Mouse (Mus musculus) megakaryocyte, embryonic 14.5 days (primary cell): Measurements from ENCODE around the gene Mavs. TPM values are rescaled to one million over a fixed set of nuclear protein-coding genes. Genes with fewer than 3 reads are reported as not detected.

Experiments
- H3K27me3 ChIP-seq: replicated peaks from 2 replicates; pipeline ENCODE3; 2012; ENCODE audit warnings: inconsistent platforms
- H3K36me3 ChIP-seq: replicated peaks from 2 replicates; pipeline ENCODE3; 2012; ENCODE audit warnings: low read length, inconsistent platforms, mixed read lengths
- H3K4me1 ChIP-seq: 2 replicates; pipeline ENCODE4 v1.6.1; 2012; ENCODE audit warnings: inconsistent platforms
- H3K4me3 ChIP-seq: replicated peaks from 2 replicates; pipeline ENCODE3; 2012; ENCODE audit warnings: moderate library complexity, mild to moderate bottlenecking, inconsistent platforms
- H3K9me3 ChIP-seq: 2 replicates; pipeline ENCODE4 v1.6.1; 2012; ENCODE audit warnings: inconsistent platforms
- FLI1 ChIP-seq: IDR thresholded peaks from 2 replicates; pipeline ENCODE4 v1.6.1; 2012; ENCODE audit warnings: low read length, inconsistent platforms, mixed read lengths
- GATA1 ChIP-seq: IDR thresholded peaks from 3 replicates; pipeline ENCODE4 v1.6.1; 2012; ENCODE audit warnings: mixed read lengths, low read length, inconsistent platforms, borderline replicate concordance
- polyA plus RNA-seq: library from polyadenylated mRNA; stranded (reverse); fragments of >175 nt; gene quantifications from 2 replicates; pipeline ENCODE4 v1.2.3, GENCODE M21; 2012; ENCODE audit warnings: low replicate concordance; ENCODE audit not compliant: insufficient read depth

Mavs gene
- polyA plus RNA-seq = 12.8 and 15.6 TPM in 2 replicates

GRCm38 (mm10) chr2:131233307-131234126 is at the start of gene Mavs:
TSS of gene Mavs (plus strand) at chr2:131234063.
- Histone ChIP-seq H3K36me3 (peaks cover 36% of the 10 kb centered on the region), H3K9me3 (no peaks in the 10 kb centered on the region), H3K27me3 (no peaks in the 10 kb centered on the region), H3K4me1 (peaks cover 85% of the 10 kb centered on the region), H3K4me3 (peak within 1 kb of the TSS; percentile 97)
- TF ChIP-seq FLI1 (no peak), GATA1 (no peak)

- no peaks in the 10 kb centered on the region for H3K9me3 ChIP-seq
- no peaks in the 10 kb centered on the region for H3K27me3 ChIP-seq
- peaks cover 54% of the 10 kb centered on the region for H3K4me1 ChIP-seq
- peaks cover 29% of the 10 kb centered on the region for H3K36me3 ChIP-seq
- peak overlapping the region; percentile 97 for H3K4me3 ChIP-seq
- TF ChIP-seq FLI1 (no peak), GATA1 (no peak)
These were observed 47.5 kb upstream of the Mavs start for GRCm38 (mm10) chr2:131186343-131186742.

GRCm38 (mm10) chr2:131186771-131187601 is 46.9 kb upstream of the Mavs start, which contains the start of the genes Cdc25b and Spef1:
TSS of gene Cdc25b (plus strand) at chr2:131186949.
TSS of gene Spef1 (minus strand) at chr2:131187282.
- TF ChIP-seq FLI1 (no peak), GATA1 (no peak)
- Histone ChIP-seq H3K9me3 (no peaks in the 10 kb centered on the region), H3K4me3 (peak within 1 kb of the TSS; percentile 97), H3K36me3 (peaks cover 36% of the 10 kb centered on the region), H3K27me3 (no peaks in the 10 kb centered on the region), H3K4me1 (peaks cover 55% of the 10 kb centered on the region)

GRCm38 (mm10) chr2:131187602-131187922 is 46.3 kb upstream of the Mavs start:
- Histone ChIP-seq H3K9me3 (no peaks in the 10 kb centered on the region), H3K36me3 (peaks cover 39% of the 10 kb centered on the region), H3K4me1 (peaks cover 55% of the 10 kb centered on the region), H3K4me3 (peak overlapping the region; percentile 97), H3K27me3 (no peaks in the 10 kb centered on the region)
- no peak for TF ChIP-seq GATA1
- no peak for TF ChIP-seq FLI1

- H3K9me3 ChIP-seq = no peaks in the 10 kb centered on the region
- H3K4me1 ChIP-seq = peaks cover 55% of the 10 kb centered on the region
- H3K36me3 ChIP-seq = peaks cover 46% of the 10 kb centered on the region
- no peak for TF ChIP-seq GATA1
- no peak for TF ChIP-seq FLI1
- H3K4me3 ChIP-seq = no peak overlapping the region
- H3K27me3 ChIP-seq = no peaks in the 10 kb centered on the region
These were observed 45.6 kb upstream of the Mavs start for GRCm38 (mm10) chr2:131188311-131188710.

GRCm38 (mm10) chr2:131189521-131190309 is 44.1 kb upstream of the Mavs start:
- H3K36me3 ChIP-seq = peaks cover 60% of the 10 kb centered on the region
- no peak overlapping the region for H3K4me3 ChIP-seq
- H3K9me3 ChIP-seq = no peaks in the 10 kb centered on the region
- H3K4me1 ChIP-seq = peaks cover 55% of the 10 kb centered on the region
- TF ChIP-seq FLI1 (no peak), GATA1 (no peak)
- H3K27me3 ChIP-seq = no peaks in the 10 kb centered on the region

- peaks cover 68% of the 10 kb centered on the region for H3K36me3 ChIP-seq
- no peaks in the 10 kb centered on the region for H3K27me3 ChIP-seq
- H3K9me3 ChIP-seq = no peaks in the 10 kb centered on the region
- H3K4me1 ChIP-seq = peaks cover 55% of the 10 kb centered on the region
- peak overlapping the region; percentile 28 for H3K4me3 ChIP-seq
- TF ChIP-seq GATA1 (no peak), FLI1 (no peak)
These were observed 43.4 kb upstream of the Mavs start for GRCm38 (mm10) chr2:131190344-131191004.

GRCm38 (mm10) chr2:131191005-131191390 is 42.9 kb upstream of the Mavs start:
- Histone ChIP-seq H3K9me3 (no peaks in the 10 kb centered on the region), H3K36me3 (peaks cover 73% of the 10 kb centered on the region), H3K27me3 (no peaks in the 10 kb centered on the region), H3K4me1 (peaks cover 49% of the 10 kb centered on the region), H3K4me3 (peak overlapping the region; percentile 28)
- TF ChIP-seq FLI1 (no peak), GATA1 (no peak)
